Mouse (Mus musculus): ENCODE measurements around the gene Aldh8a1.

DNA sequence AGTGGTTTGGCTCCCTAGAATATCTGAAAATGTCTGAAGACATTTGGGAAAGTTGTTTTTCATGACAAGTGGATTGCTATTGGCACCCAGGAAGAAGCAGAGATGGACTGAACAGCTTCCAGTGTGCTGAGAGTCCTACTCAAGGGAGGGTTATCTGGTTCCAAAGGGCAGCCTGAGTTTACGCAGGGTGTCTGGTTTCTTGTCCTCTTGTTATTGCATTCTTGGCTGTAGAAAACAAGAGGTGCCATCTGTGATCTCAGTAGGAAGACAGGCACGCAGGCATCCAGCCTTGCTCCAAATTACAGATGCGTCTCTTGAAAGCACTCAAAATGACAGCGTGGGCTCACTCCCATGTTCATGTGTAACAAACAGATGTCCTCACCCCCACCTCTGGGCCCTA lies 63.9 kb downstream of the Aldh8a1 start:
- TF ChIP-seq CTCF (IDR thresholded peaks at IDR 0.05; ENCODE audit: low read depth) (no peak), EP300 (IDR thresholded peaks at IDR 0.05; ENCODE audit: low read depth) (no peak)
